Mouse (Mus musculus): ENCODE data around the gene Plscr4. TPM values are rescaled to one million over a fixed set of nuclear protein-coding genes. Genes with fewer than 3 reads are reported as not detected.

Plscr4 gene
- total RNA-seq (2014; rRNA removed) (2.1 and 2.6 TPM in 2 replicates), polyA plus RNA-seq (2012; rRNA removed) (0.87 and 1.6 TPM in 2 replicates)

DNA sequence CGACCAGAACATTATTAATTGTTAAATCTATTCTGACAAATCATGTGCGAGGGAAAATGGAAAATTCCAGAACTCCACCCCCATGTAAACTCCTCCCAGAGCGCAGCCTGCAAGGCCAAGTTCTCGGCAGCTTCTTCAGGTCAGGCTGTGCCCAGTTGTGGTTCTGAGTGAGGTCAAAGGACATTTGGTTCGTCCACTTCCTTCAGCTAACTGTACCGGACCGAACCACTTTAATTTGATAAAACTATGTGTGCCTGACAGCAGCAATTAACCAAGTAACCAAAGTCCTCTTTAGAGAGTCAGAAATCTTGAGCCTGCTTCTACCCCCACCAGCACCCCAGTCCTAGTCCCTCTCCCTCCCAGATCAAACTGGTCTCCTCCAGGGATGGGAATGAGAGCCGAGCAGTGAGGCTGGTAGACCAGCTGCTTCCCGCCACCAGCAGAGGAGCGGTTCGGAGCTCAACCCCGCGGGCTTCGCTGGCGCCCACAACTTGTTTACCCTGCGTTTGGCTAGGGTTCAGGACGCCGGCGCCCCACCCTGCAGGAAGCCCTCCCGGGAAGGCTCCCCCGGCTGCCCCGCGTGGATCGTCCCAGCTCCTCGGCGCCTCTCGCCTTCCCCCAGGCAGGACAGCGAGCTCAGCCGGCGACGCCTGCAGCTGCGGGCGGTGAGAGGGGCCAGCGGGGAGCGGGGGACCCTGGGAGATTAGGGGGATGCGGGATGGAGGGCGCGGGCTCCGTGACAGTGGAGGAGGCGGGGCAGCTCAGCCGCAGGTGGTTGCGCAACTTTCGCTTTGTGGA is at the start of gene Plscr4:
Plscr4 (plus strand) TSS at position 113 of the 798 bp plus-strand sequence.
- H3K4me1 ChIP-seq (ENCODE audit: control insufficient read depth, insufficient read depth, low read length) = no peaks in the 10 kb centered on the region
- TF ChIP-seq CTCF (IDR thresholded peaks at IDR 0.05; ENCODE audit: low read depth, low read length) (no peak), POLR2A (IDR thresholded peaks at IDR 0.05; ENCODE audit: extremely low read depth, insufficient read depth, low read length) (0 out of 2 replicates have a peak, but pooled peaks have one; percentile 16)
- DNase-seq (ENCODE audit: extremely low read depth, low read depth, low spot score) = peak; percentile 60
- H3K27ac ChIP-seq (replicated peaks; ENCODE audit: insufficient read depth, low read depth, low read length) = peak within 1 kb of the TSS; percentile 84
- H3K36me3 ChIP-seq (ENCODE audit: control insufficient read depth, insufficient read depth, low read length) = no peaks in the 10 kb centered on the region
- no peaks in the 10 kb centered on the region for H3K27me3 ChIP-seq (ENCODE audit: control insufficient read depth, insufficient read depth, low read length)
- 7% methylated on average over 43 of the region's 43 CpGs for WGBS
- H3K9ac ChIP-seq (ENCODE audit: low read depth, low read length) = peak within 1 kb of the TSS; percentile 89
- peak within 1 kb of the TSS; percentile 97 for H3K4me3 ChIP-seq (ENCODE audit: insufficient read depth, low read depth, low read length)
- H3K79me2 ChIP-seq (ENCODE audit: control insufficient read depth, insufficient read depth, low read length) = no peaks in the 10 kb centered on the region

DNA sequence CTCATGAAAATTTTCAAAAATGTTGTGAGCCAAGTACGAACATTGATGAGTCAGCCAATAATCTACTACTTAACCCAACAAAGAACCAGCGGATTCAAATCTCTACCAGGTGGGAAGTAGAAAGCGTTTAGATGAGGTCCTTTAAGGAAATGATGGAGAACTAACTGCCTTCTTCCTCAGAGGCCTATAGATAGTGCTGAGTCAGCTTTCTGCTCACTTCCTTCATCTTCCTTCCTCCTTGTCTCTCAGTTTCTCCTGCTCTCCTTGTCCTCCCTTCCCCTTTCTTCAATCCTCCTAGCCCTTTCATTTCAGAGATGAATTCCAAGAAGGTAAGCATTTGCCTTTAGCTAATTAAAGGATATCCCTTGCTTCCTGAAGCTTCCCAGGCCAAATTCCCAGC is 46.9 kb upstream of the Plscr4 start:
- no peaks in the 10 kb centered on the region for H3K4me1 ChIP-seq (ENCODE audit: control insufficient read depth, insufficient read depth, low read length)
- H3K36me3 ChIP-seq (ENCODE audit: control insufficient read depth, insufficient read depth, low read length) = no peaks in the 10 kb centered on the region
- TF ChIP-seq POLR2A (IDR thresholded peaks at IDR 0.05; ENCODE audit: extremely low read depth, insufficient read depth, low read length) (no peak), CTCF (IDR thresholded peaks at IDR 0.05; ENCODE audit: low read depth, low read length) (no peak)
- DNase-seq (ENCODE audit: extremely low read depth, low read depth, low spot score) = no peak
- 89% methylated on average over 3 of the region's 3 CpGs for whole genome bisulfite sequencing
- no peak overlapping the region for H3K27ac ChIP-seq (replicated peaks; ENCODE audit: insufficient read depth, low read depth, low read length)
- no peaks in the 10 kb centered on the region for H3K79me2 ChIP-seq (ENCODE audit: control insufficient read depth, insufficient read depth, low read length)
- no peaks in the 10 kb centered on the region for H3K27me3 ChIP-seq (ENCODE audit: control insufficient read depth, insufficient read depth, low read length)
- H3K4me3 ChIP-seq (ENCODE audit: insufficient read depth, low read depth, low read length) = no peak overlapping the region
- no peak overlapping the region for H3K9ac ChIP-seq (ENCODE audit: low read depth, low read length)

DNA sequence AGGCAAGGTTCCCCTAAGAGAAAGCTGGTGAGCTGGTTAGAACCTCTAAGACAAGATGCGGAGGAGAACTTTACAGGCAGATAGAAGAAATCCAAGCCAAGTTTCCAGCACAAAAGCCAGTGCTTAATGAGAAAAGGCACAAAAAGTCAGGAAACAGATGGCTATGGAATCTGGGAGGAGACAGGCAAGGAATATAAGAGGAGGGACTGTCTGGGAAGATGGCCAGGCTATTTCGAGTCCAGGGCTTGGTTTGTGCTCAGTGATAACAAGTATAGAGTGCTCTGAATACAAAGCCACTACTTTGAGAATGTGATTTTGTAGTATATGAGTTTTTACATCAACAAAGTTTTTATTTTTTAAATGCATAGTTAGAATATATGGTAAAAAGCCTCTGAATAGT is 45.1 kb upstream of the Plscr4 start:
- Histone ChIP-seq H3K79me2 (ENCODE audit: control insufficient read depth, insufficient read depth, low read length) (no peaks in the 10 kb centered on the region), H3K36me3 (ENCODE audit: control insufficient read depth, insufficient read depth, low read length) (no peaks in the 10 kb centered on the region), H3K4me1 (ENCODE audit: control insufficient read depth, insufficient read depth, low read length) (no peaks in the 10 kb centered on the region), H3K27me3 (ENCODE audit: control insufficient read depth, insufficient read depth, low read length) (no peaks in the 10 kb centered on the region), H3K4me3 (ENCODE audit: insufficient read depth, low read depth, low read length) (no peak overlapping the region), H3K9ac (ENCODE audit: low read depth, low read length) (no peak overlapping the region), H3K27ac (replicated peaks; ENCODE audit: insufficient read depth, low read depth, low read length) (no peak overlapping the region)
- TF ChIP-seq POLR2A (IDR thresholded peaks at IDR 0.05; ENCODE audit: extremely low read depth, insufficient read depth, low read length) (no peak), CTCF (IDR thresholded peaks at IDR 0.05; ENCODE audit: low read depth, low read length) (no peak)
- DNase-seq (ENCODE audit: extremely low read depth, low read depth, low spot score) = peak; percentile 44
- 75% methylated on average over 2 of the region's 2 CpGs for WGBS

DNA sequence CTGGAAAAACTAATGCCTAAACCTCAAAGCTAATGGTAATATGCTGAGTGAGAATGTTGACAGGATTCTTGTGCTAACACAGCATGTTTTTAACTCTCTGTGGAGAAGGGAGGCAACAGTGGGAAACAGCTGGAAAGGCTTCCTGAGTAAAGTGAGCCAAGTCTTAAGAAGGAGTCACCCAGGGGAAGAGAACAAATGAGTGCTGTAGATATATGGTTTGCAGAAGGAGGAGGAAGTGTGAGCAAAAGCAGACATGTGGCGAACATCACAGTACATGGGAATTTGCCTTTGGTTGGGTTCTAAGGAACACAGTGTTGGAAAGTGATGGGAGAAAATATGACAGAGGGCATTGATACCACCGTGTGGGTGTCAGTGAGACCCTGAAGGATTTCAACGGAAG is 43.5 kb upstream of the Plscr4 start:
- Histone ChIP-seq H3K79me2 (ENCODE audit: control insufficient read depth, insufficient read depth, low read length) (no peaks in the 10 kb centered on the region), H3K9ac (ENCODE audit: low read depth, low read length) (no peak overlapping the region), H3K36me3 (ENCODE audit: control insufficient read depth, insufficient read depth, low read length) (no peaks in the 10 kb centered on the region), H3K4me1 (ENCODE audit: control insufficient read depth, insufficient read depth, low read length) (no peaks in the 10 kb centered on the region), H3K4me3 (ENCODE audit: insufficient read depth, low read depth, low read length) (no peak overlapping the region), H3K27ac (replicated peaks; ENCODE audit: insufficient read depth, low read depth, low read length) (no peak overlapping the region), H3K27me3 (ENCODE audit: control insufficient read depth, insufficient read depth, low read length) (no peaks in the 10 kb centered on the region)
- peak; percentile 17 for DNase-seq (ENCODE audit: extremely low read depth, low read depth, low spot score)
- WGBS = 83% methylated on average over 3 of the region's 3 CpGs
- TF ChIP-seq POLR2A (IDR thresholded peaks at IDR 0.05; ENCODE audit: extremely low read depth, insufficient read depth, low read length) = no peak

DNA sequence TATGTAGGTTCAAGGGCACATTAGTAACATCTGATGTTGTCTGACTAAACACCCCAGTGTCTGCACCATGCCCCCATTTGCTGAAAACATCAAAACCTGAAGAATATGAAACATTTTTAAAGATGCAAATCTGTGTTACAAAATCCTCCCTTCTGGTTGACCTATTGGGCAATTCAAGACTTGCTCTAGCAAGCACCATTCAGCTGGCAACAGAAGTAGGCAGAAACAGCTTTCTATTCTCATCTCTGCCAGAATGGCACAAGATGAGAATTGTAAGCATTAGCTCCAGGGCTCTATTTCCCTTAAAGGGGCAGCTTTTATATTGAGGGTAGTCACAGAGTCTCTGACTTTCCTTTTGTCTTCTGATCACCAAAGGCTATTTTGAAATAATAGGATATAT is 19.4 kb upstream of the Plscr4 start:
- Histone ChIP-seq H3K36me3 (ENCODE audit: control insufficient read depth, insufficient read depth, low read length) (no peaks in the 10 kb centered on the region), H3K27ac (replicated peaks; ENCODE audit: insufficient read depth, low read depth, low read length) (no peak overlapping the region), H3K79me2 (ENCODE audit: control insufficient read depth, insufficient read depth, low read length) (no peaks in the 10 kb centered on the region), H3K27me3 (ENCODE audit: control insufficient read depth, insufficient read depth, low read length) (no peaks in the 10 kb centered on the region), H3K4me1 (ENCODE audit: control insufficient read depth, insufficient read depth, low read length) (no peaks in the 10 kb centered on the region), H3K9ac (ENCODE audit: low read depth, low read length) (no peak overlapping the region), H3K4me3 (ENCODE audit: insufficient read depth, low read depth, low read length) (no peak overlapping the region)
- no peak for TF ChIP-seq CTCF (IDR thresholded peaks at IDR 0.05; ENCODE audit: low read depth, low read length)
- DNase-seq (ENCODE audit: extremely low read depth, low read depth, low spot score) = peak; percentile 12

DNA sequence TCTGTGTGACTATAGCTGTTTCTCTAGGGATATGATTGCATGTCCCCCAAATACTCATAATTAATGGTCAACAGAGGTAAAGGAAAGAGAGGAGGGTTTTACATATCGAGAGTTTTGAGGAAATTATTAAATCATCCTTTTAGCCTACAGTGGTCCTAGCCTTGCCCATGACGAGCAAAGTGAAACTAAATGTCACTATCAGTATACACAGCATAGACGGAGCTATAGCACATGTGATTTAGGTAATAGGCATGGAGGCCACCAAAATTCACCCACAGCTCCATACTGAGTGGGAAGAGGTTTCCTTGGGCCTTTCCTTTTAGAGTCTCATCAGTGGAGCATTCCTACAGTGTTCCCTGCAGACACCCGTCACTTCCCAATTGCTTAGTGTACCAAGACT is 15.7 kb upstream of the Plscr4 start:
- TF ChIP-seq POLR2A (IDR thresholded peaks at IDR 0.05; ENCODE audit: extremely low read depth, insufficient read depth, low read length) = no peak
- TF ChIP-seq CTCF (IDR thresholded peaks at IDR 0.05; ENCODE audit: low read depth, low read length) = no peak
- DNase-seq (ENCODE audit: extremely low read depth, low read depth, low spot score) = no peak
- 76% methylated on average over 4 of the region's 4 CpGs for WGBS
- Histone ChIP-seq H3K4me1 (ENCODE audit: control insufficient read depth, insufficient read depth, low read length) (no peaks in the 10 kb centered on the region), H3K9ac (ENCODE audit: low read depth, low read length) (no peak overlapping the region), H3K27ac (replicated peaks; ENCODE audit: insufficient read depth, low read depth, low read length) (no peak overlapping the region), H3K36me3 (ENCODE audit: control insufficient read depth, insufficient read depth, low read length) (no peaks in the 10 kb centered on the region), H3K27me3 (ENCODE audit: control insufficient read depth, insufficient read depth, low read length) (no peaks in the 10 kb centered on the region), H3K79me2 (ENCODE audit: control insufficient read depth, insufficient read depth, low read length) (no peaks in the 10 kb centered on the region), H3K4me3 (ENCODE audit: insufficient read depth, low read depth, low read length) (no peak overlapping the region)

Data from liver, adult 2 months (tissue).